17 mouse cellular contexts compared by ENCODE assay signal in the genomic region with DNA sequence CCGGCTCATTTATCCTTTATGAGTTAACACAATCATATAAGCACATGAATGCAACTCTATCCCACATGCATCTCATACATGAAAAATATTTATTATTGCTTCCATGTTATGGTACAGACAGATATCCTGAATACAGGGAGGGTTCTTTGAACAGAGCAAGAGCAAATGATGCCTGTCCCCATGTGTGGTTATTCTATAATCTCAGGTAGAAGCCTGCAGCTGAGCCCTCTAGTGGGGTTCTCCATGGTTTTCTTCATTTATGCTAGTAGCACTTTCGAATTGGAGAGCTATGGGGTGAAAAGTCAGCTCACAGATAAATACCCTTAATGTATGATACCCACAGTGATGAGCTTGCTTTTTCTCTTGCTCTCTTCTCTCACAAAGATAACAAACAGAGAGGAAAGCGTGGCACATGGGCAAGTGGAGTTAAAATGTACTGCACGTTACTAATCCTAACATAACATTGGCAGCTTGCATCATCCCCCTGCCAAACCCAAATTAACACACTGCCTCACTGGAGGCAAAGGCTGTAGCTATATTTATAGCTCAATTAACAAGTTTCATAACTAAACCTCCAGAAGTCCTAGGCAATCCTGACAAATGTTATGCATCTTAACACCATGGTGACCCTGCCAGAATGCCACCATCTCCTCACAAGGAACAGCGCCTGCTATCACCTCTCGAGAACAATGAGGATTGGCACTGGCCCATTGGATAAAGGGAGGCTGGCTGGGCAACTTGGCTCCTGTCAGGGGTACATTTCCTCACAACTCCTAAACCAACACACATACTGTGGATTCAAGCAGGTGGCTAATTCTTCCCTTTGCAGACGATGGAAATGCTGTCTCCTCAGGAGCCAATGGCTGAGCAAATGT.
DNase-seq lines count a peak whose midpoint lies in the region; ATAC-seq and TF ChIP-seq lines count a peak whose summit lies in the region.
"Had no signal": no experiment of that assay in that cellular context is flagged by ENCODE, and none has a peak within 500 bp of the region (broad histone marks: within the 10 kb centered on the region; RNA-seq: fewer than 3 reads in every experiment).

No protein-coding gene starts in this region.

- H3K9me3 ChIP-seq in hindbrain, postnatal 0 days (ENCODE audit: low read length) = no peaks in the 10 kb centered on the region
- no peaks in the 10 kb centered on the region for H3K9me3 ChIP-seq in hindbrain, embryonic 10.5 days
- no peaks in the 10 kb centered on the region for H3K9me3 ChIP-seq in forebrain, postnatal 0 days (ENCODE audit: low read length)
- H3K9me3 ChIP-seq in intestine, embryonic 16.5 days (ENCODE audit: control insufficient read depth, low read length) = no peaks in the 10 kb centered on the region
- H3K9me3 ChIP-seq: embryonic facial prominence, embryonic 12.5 days; limb, embryonic 15.5 days had no signal

- TF ChIP-seq CTCF in hindbrain, postnatal 0 days (IDR thresholded peaks at IDR 0.05; ENCODE audit: low read depth) = no peak
- TF ChIP-seq CTCF in forebrain, postnatal 0 days (IDR thresholded peaks at IDR 0.05; ENCODE audit: low read depth) = peak; percentile 42; the same call in 1 of the 2 replicates

- 0 out of 2 replicates have a peak, but pooled peaks have one; percentile 47 for ATAC-seq in hindbrain, postnatal 0 days
- ATAC-seq in forebrain, postnatal 0 days = peak; percentile 94
- no peak for ATAC-seq in intestine, embryonic 16.5 days
- ATAC-seq: CD4-positive, CD25-positive, alpha-beta regulatory T cell, adult 4 months had no signal

- H3K36me3 ChIP-seq in hindbrain, postnatal 0 days (ENCODE audit: insufficient read depth, low read length) = no peaks in the 10 kb centered on the region
- no peaks in the 10 kb centered on the region for H3K36me3 ChIP-seq in hindbrain, embryonic 10.5 days
- H3K36me3 ChIP-seq in forebrain, postnatal 0 days (ENCODE audit: insufficient read depth) = no peaks in the 10 kb centered on the region
- H3K36me3 ChIP-seq in intestine, embryonic 16.5 days (ENCODE audit: control insufficient read depth, insufficient read depth, low read length) = no peaks in the 10 kb centered on the region
- H3K36me3 ChIP-seq: embryonic facial prominence, embryonic 12.5 days; limb, embryonic 15.5 days had no signal

- H3K27ac ChIP-seq in hindbrain, postnatal 0 days = no peak overlapping the region
- H3K27ac ChIP-seq in hindbrain, embryonic 10.5 days = no peak overlapping the region
- H3K27ac ChIP-seq in forebrain, postnatal 0 days (ENCODE audit: low read depth, low read length) = peak overlapping the region; percentile 64
- H3K27ac ChIP-seq in intestine, embryonic 16.5 days (ENCODE audit: low read length) = no peak overlapping the region
- H3K27ac ChIP-seq: embryonic facial prominence, embryonic 12.5 days; heart, adult 2 months; limb, embryonic 15.5 days had no signal

- WGBS in hindbrain, postnatal 0 days = 58% methylated on average over 7 of the region's 7 CpGs
- WGBS in hindbrain, embryonic 10.5 days = 90% methylated on average over 7 of the region's 7 CpGs
- 44% methylated on average over 7 of the region's 7 CpGs for WGBS in forebrain, postnatal 0 days
- WGBS in intestine, embryonic 16.5 days = 79% methylated on average over 7 of the region's 7 CpGs

- H3K4me2 ChIP-seq in hindbrain, postnatal 0 days (ENCODE audit: low read depth, low read length) = no peak overlapping the region
- no peak overlapping the region for H3K4me2 ChIP-seq in forebrain, postnatal 0 days (ENCODE audit: low read depth)
- H3K4me2 ChIP-seq in intestine, embryonic 16.5 days (ENCODE audit: low read depth, low read length) = no peak overlapping the region
- H3K4me2 ChIP-seq: embryonic facial prominence, embryonic 12.5 days; limb, embryonic 15.5 days; midbrain, embryonic 11.5 days had no signal

- H3K27me3 ChIP-seq in hindbrain, postnatal 0 days (ENCODE audit: insufficient read depth, low read length) = no peaks in the 10 kb centered on the region
- H3K27me3 ChIP-seq in hindbrain, embryonic 10.5 days (ENCODE audit: insufficient read depth, poor library complexity, severe bottlenecking) = no peaks in the 10 kb centered on the region
- H3K27me3 ChIP-seq in forebrain, postnatal 0 days (ENCODE audit: insufficient read depth, low read length) = no peaks in the 10 kb centered on the region
- no peaks in the 10 kb centered on the region for H3K27me3 ChIP-seq in intestine, embryonic 16.5 days (replicated peaks; ENCODE audit: control insufficient read depth, insufficient read depth, low read length)
- H3K27me3 ChIP-seq: embryonic facial prominence, embryonic 12.5 days; limb, embryonic 15.5 days had no signal

- no peaks in the 10 kb centered on the region for H3K4me1 ChIP-seq in hindbrain, postnatal 0 days (ENCODE audit: insufficient read depth, low read length)
- H3K4me1 ChIP-seq in hindbrain, embryonic 10.5 days (replicated peaks) = no peaks in the 10 kb centered on the region
- H3K4me1 ChIP-seq in forebrain, postnatal 0 days (ENCODE audit: insufficient read depth) = no peaks in the 10 kb centered on the region
- H3K4me1 ChIP-seq in intestine, embryonic 16.5 days (ENCODE audit: control insufficient read depth, insufficient read depth, low read length) = no peaks in the 10 kb centered on the region
- H3K4me1 ChIP-seq: embryonic facial prominence, embryonic 12.5 days; limb, embryonic 15.5 days had no signal

- no peak overlapping the region for H3K4me3 ChIP-seq in hindbrain, postnatal 0 days (ENCODE audit: low read length)
- no peak overlapping the region for H3K4me3 ChIP-seq in hindbrain, embryonic 10.5 days
- H3K4me3 ChIP-seq in forebrain, postnatal 0 days (ENCODE audit: low read depth, low read length) = no peak overlapping the region
- H3K4me3 ChIP-seq in intestine, embryonic 16.5 days (ENCODE audit: low read length) = no peak overlapping the region
- H3K4me3 ChIP-seq: embryonic facial prominence, embryonic 12.5 days; heart, adult 2 months; limb, embryonic 15.5 days had no signal

- no peak overlapping the region for H3K9ac ChIP-seq in hindbrain, postnatal 0 days (replicated peaks; ENCODE audit: low read length)
- H3K9ac ChIP-seq in forebrain, postnatal 0 days = no peak overlapping the region
- no peak overlapping the region for H3K9ac ChIP-seq in intestine, embryonic 16.5 days (ENCODE audit: low read depth, low read length)
- H3K9ac ChIP-seq: embryonic facial prominence, embryonic 12.5 days; limb, embryonic 15.5 days had no signal

- peak; percentile 32 for DNase-seq in hindbrain, postnatal 0 days (ENCODE audit: low spot score)
- DNase-seq in hindbrain, embryonic 10.5 days (ENCODE audit: low spot score) = no peak
- DNase-seq in forebrain, postnatal 0 days = peak; percentile 84
- peak; percentile 89 for DNase-seq in layer of hippocampus, adult 9-11 months
- DNase-seq in right cerebral cortex, postnatal 10 days (ENCODE audit: low spot score in 2 of 2) = peak; percentile 59 to 79
- no peak for DNase-seq in urinary bladder, postnatal 25 days (ENCODE audit: low spot score)
- DNase-seq in lung, postnatal 36 days = no peak
- DNase-seq: heart, adult 2 months; heart, postnatal 14 days; kidney, postnatal 25 days; retina, postnatal 1 day; thymus, postnatal 25 days had no signal

Comparison
In these comparisons a context has a peak if more than half of its experiments do, and no peak if none do; other contexts are left out.
1. DNase-seq: peak in hindbrain, postnatal 0 days (single experiment), forebrain, postnatal 0 days (single experiment), layer of hippocampus, adult 9-11 months (single experiment) and right cerebral cortex, postnatal 10 days (2 of 2); none in hindbrain, embryonic 10.5 days (single experiment), urinary bladder, postnatal 25 days (single experiment) and lung, postnatal 36 days (single experiment).